Mouse (Mus musculus) C2C12 (cell line): ENCODE measurements around the gene Itgb5.

Experiments
- CEBPB ChIP-seq: IDR thresholded peaks from one replicate; pipeline ENCODE4 v1.6.1; 2011; ENCODE audit warnings: low read depth, mild to moderate bottlenecking, control low read depth, moderate library complexity
- CTCF ChIP-seq: IDR thresholded peaks from one replicate; pipeline ENCODE4 v1.5.1; 2011; ENCODE audit not compliant: control insufficient read depth, insufficient read depth, insufficient read length
- FOSL1 ChIP-seq: IDR thresholded peaks from one replicate; pipeline ENCODE4 v1.8.0; 2011; ENCODE audit warnings: mild to moderate bottlenecking, low read length; ENCODE audit not compliant: poor library complexity, insufficient read depth, severe bottlenecking
- MAX ChIP-seq: IDR thresholded peaks from one replicate; pipeline ENCODE4 v1.6.1; 2011; ENCODE audit warnings: mild to moderate bottlenecking, control low read depth
- MYOD1 ChIP-seq: IDR thresholded peaks from one replicate; pipeline ENCODE4 v1.6.1; 2011; ENCODE audit warnings: low read depth; ENCODE audit not compliant: control insufficient read depth, insufficient read length
- MYOG ChIP-seq: IDR thresholded peaks from one replicate; pipeline ENCODE4 v1.6.1; 2011; ENCODE audit not compliant: control insufficient read depth, insufficient read length; ENCODE audit errors: extremely low read depth
- USF1 ChIP-seq: IDR thresholded peaks from one replicate; pipeline ENCODE4 v1.6.1; 2011; ENCODE audit warnings: low read depth, mild to moderate bottlenecking, control low read depth, moderate library complexity

DNA sequence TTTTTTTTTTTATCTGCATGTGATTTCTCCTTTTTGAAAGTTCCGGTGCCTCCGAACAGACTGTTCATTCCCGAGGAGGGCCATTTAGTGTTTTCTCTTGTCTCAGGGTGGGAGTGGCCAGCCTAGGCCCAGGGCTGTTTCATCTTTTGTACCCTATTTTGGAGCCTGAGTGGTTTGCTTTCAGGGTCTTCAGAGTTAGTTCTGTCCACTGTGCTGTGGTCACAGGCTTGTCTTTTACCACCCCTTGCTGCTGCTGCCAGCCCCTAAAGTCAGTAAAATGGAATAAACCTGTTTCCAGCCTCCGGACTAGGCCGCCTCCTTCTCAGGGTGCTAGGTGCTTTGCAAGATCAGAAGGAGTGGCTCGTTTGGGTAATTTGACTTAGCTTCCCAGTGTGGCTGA lies 2.6 kb downstream of the Itgb5 start:
- TF ChIP-seq MYOD1 (no peak), CTCF (no peak), USF1 (no peak), MAX (no peak), FOSL1 (no peak), MYOG (no peak), CEBPB (no peak)
